Mouse (Mus musculus): Measurements from ENCODE around the gene Vps37d. TPM values are rescaled to one million over a fixed set of nuclear protein-coding genes. Genes with fewer than 3 reads are reported as not detected.

Gene Vps37d
- 2.4 and 7.1 TPM in 2 replicates for polyA plus RNA-seq (2016; fragmentation: Nextera tagmentation; extraction: Ambion mirVana)

DNA sequence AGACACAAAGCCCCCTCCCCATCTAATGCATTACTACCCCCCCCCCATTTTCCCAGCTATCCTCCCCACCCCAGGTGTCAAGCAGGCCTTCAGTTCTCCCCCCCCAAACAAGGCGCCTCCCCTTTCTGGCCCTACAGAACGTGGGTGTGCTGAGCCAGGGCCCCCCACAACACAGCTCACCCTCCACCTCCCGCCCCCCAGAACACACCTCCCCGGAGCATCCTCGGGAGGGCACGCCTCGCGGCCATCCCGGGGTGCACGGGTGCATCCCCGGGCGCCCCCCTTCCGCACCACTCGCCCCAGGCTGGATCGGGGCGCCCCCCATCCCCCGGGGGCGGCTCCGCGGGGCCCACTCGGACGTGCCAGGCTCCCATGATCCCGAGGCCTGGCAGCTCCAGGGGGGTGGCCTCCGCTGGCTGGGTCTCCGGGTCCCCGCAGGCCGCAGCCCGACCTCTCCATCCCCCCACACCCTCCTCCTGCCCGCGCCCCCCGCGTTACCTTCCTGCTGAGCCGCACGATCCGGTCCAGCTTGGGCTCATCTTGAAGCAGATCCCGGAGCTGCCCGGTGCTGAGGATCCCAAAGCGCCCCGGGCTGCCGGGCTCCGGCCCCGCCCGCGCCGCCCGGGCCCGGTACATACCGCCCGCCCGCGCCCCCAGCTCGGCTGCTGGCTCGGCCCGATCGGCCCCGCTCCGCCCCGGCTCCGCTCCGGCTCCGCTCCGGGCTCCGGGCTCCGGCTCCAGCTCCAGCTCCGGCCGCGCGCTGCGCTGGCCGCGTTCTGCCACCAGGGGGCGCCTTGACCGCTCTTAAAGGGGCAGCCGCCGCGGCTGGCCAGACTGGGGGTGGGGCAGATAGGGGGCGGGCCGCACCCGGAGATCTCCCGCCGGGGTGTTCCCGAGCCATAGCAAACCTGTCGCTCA is at the start of gene Vps37d:
Gene Vps37d (minus strand): TSS at position 703 of the 918 bp plus-strand sequence.
- H3K9me3 ChIP-seq = no peaks in the 10 kb centered on the region
- peaks cover 11% of the 10 kb centered on the region for H3K27me3 ChIP-seq (ENCODE audit: insufficient read depth, poor library complexity, severe bottlenecking)
- H3K4me3 ChIP-seq = peak within 1 kb of the TSS; percentile 94
- H3K36me3 ChIP-seq = no peaks in the 10 kb centered on the region
- H3K27ac ChIP-seq = peak within 1 kb of the TSS; percentile 94
- H3K4me1 ChIP-seq = peaks cover 34% of the 10 kb centered on the region
- peak; percentile 91 for DNase-seq (ENCODE audit: low spot score)
- under 1% methylated on average over 66 of the region's 83 CpGs for WGBS

DNA sequence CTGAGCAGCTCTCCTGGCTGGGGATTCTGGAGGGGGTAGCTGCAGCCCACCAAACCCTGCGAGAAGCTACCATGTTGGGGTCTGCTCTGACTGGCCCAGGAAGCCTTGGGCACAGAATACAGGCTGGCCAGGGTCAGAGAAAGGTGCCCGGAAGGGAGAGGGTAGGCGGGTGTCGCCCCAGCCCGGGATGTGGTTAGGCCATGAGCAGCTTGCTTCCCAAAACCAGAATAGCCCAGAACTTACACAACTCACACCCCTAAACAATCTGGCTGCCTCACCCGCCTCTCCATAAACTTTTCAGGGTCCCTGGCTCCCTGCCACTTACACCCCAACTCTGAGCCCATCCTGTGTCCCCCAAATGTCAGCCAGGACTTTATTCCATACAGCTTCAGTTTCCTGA is 49.6 kb upstream of the Vps37d start:
- H3K4me3 ChIP-seq = no peak overlapping the region
- peaks cover 61% of the 10 kb centered on the region for H3K27me3 ChIP-seq (ENCODE audit: insufficient read depth, poor library complexity, severe bottlenecking)
- no peak for DNase-seq (ENCODE audit: low spot score)
- no peaks in the 10 kb centered on the region for H3K9me3 ChIP-seq
- no peak overlapping the region for H3K27ac ChIP-seq
- H3K4me1 ChIP-seq = peaks cover 6% of the 10 kb centered on the region; the same call in 1 of the 2 replicates
- 77% methylated on average over 6 of the region's 6 CpGs for WGBS
- H3K36me3 ChIP-seq = no peaks in the 10 kb centered on the region

DNA sequence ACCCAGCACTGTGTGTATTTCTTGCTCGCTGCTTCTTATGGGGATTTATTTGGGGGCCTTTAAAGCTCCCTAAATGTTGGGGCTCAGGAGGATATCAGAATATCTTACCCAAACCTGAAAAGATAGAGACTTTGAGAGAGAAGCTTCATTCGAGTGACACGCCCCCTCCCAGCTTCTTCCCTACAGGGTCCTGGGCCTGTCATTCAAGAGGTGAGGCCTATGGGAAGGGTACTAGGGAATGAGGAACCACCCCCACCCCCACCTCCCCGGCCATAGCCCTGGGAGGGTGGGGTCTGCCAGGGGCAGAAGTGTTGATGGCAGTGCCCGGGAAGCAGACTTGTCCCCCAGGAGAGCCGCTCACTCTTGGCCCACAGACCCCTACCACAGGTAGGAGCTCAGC is 48.1 kb upstream of the Vps37d start:
- Histone ChIP-seq H3K27ac (no peak overlapping the region), H3K27me3 (ENCODE audit: insufficient read depth, poor library complexity, severe bottlenecking) (peaks cover 61% of the 10 kb centered on the region), H3K36me3 (no peaks in the 10 kb centered on the region), H3K9me3 (no peaks in the 10 kb centered on the region), H3K4me3 (no peak overlapping the region), H3K4me1 (peaks cover 14% of the 10 kb centered on the region; the same call in 1 of the 2 replicates)
- 55% methylated on average over 6 of the region's 6 CpGs for WGBS
- DNase-seq (ENCODE audit: low spot score) = no peak

DNA sequence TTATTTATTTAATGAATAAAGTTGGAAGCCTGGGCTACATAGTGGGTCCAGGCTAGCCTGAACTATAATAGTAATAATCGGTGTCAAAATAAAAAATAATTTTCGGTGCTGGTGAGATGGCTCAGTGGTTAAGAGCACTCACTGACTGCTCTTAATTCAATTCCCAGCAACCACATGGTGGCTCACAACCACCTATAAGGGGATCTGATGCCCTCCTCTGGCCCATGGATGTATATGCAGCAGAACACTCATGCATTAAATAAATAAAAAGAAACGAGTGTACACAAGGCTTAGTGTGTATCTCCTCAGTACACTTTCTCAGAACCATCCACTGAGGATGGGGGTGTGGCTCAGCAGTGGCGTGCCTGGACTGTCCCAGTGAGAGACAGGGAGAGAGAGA is 42.7 kb upstream of the Vps37d start:
- Histone ChIP-seq H3K36me3 (no peaks in the 10 kb centered on the region), H3K27me3 (ENCODE audit: insufficient read depth, poor library complexity, severe bottlenecking) (peaks cover 37% of the 10 kb centered on the region), H3K4me1 (peaks cover 13% of the 10 kb centered on the region), H3K27ac (no peak overlapping the region), H3K9me3 (no peaks in the 10 kb centered on the region), H3K4me3 (no peak overlapping the region)
- no peak for DNase-seq (ENCODE audit: low spot score)
- 54% methylated on average over 4 of the region's 4 CpGs for WGBS

DNA sequence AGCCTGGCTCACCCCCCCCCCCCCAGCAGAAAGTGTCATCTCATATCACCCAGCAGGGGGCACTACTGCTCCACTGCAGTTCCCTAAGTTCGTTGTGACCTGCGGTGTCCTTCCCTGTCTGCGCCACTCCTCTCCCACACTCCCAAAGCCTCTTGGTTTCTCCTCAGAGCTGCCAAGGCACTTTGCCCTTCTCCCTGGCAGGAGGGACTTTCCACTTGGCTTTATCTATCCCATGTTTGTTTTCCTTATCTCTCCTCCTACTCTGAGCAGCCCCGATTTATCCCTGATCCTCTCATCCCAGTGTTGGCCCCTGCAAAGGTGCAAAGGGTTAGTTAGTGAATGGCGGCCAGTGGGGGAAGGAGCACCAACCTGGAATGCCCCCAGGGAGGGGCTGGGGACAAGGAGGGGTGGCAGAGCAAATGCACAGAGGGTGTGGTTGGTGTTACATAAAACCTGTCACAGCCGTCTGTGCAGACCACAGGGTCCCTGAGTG is 40.6 kb upstream of the Vps37d start:
- Histone ChIP-seq H3K9me3 (no peaks in the 10 kb centered on the region), H3K4me3 (no peak overlapping the region; the same call in 1 of the 2 replicates), H3K27ac (no peak overlapping the region), H3K36me3 (no peaks in the 10 kb centered on the region), H3K4me1 (peaks cover 13% of the 10 kb centered on the region), H3K27me3 (ENCODE audit: insufficient read depth, poor library complexity, severe bottlenecking) (peaks cover 38% of the 10 kb centered on the region)
- peak; percentile 81 for DNase-seq (ENCODE audit: low spot score)
- 5% methylated on average over 6 of the region's 6 CpGs for WGBS

DNA sequence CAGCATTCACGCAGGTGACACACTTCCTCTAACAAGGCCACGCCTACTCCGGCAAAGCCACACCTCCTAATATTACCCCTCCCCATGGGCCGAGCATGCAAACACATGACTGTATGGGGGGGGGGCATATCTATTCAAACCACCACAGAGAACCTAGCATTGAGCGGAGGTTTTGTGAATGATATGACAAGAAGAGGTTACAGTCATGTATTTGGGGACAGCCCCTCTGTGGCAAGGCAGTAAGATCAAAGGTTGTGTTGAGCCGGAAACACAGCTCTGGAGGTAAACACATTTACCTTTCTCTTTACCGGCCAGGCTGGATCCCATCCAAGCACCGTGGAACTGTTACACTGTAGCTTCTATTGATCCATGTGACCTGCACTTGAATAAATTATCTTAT is 37.2 kb upstream of the Vps37d start:
- Histone ChIP-seq H3K27me3 (ENCODE audit: insufficient read depth, poor library complexity, severe bottlenecking) (peaks cover 19% of the 10 kb centered on the region), H3K27ac (no peak overlapping the region), H3K4me1 (peaks cover 5% of the 10 kb centered on the region), H3K9me3 (no peaks in the 10 kb centered on the region), H3K36me3 (no peaks in the 10 kb centered on the region), H3K4me3 (no peak overlapping the region)
- 85% methylated on average over 8 of the region's 8 CpGs for WGBS
- DNase-seq (ENCODE audit: low spot score) = no peak

DNA sequence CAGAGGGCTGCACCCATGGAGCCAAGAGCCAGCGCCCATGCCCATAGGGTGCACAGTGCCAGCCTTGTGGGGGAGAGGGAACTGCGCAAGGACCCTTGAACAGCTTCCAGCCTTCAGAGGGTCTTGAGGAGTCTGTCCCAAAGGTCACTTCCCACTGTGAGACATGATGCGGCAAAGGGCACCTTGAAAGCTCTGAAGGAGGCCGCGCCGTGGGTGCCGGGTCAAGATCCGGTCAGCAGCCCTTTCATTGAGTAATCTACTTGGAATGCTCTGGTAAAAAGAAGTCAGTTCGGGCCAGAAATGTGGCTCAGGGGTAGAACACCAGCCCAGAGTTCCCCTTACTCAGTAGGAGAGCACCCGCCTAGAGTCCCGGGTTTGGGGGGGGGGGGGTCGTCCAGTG is 35.7 kb upstream of the Vps37d start:
- Histone ChIP-seq H3K4me3 (no peak overlapping the region), H3K9me3 (no peaks in the 10 kb centered on the region), H3K27me3 (ENCODE audit: insufficient read depth, poor library complexity, severe bottlenecking) (peaks cover 29% of the 10 kb centered on the region), H3K27ac (no peak overlapping the region), H3K36me3 (no peaks in the 10 kb centered on the region), H3K4me1 (peaks cover 3% of the 10 kb centered on the region)
- DNase-seq (ENCODE audit: low spot score) = no peak
- 78% methylated on average over 12 of the region's 12 CpGs for WGBS

DNA sequence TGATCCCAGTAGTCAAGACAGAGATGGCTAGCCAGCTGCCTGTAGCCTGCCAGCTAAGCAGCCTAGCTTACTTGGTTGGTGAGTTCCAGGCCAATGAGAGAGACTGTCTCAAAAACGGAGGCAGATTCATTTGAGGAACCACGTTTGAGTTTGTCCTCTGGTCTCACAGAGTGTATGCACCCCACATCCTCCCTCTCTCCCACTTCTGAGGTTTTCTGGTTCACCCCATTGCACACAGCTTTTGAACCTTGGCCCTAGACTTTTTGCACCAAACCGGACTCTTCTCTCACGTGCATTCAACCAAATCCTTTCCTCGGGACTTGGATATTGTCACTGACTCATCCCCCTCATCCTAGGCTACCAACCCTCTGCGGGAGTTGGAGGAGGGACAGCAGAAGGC is 31.9 kb upstream of the Vps37d start:
- H3K27me3 ChIP-seq (ENCODE audit: insufficient read depth, poor library complexity, severe bottlenecking) = peaks cover 64% of the 10 kb centered on the region
- DNase-seq (ENCODE audit: low spot score) = no peak
- no peaks in the 10 kb centered on the region for H3K36me3 ChIP-seq
- no peak overlapping the region for H3K27ac ChIP-seq
- no peaks in the 10 kb centered on the region for H3K9me3 ChIP-seq
- 72% methylated on average over 6 of the region's 6 CpGs for WGBS
- peaks cover 18% of the 10 kb centered on the region for H3K4me1 ChIP-seq
- H3K4me3 ChIP-seq = no peak overlapping the region

DNA sequence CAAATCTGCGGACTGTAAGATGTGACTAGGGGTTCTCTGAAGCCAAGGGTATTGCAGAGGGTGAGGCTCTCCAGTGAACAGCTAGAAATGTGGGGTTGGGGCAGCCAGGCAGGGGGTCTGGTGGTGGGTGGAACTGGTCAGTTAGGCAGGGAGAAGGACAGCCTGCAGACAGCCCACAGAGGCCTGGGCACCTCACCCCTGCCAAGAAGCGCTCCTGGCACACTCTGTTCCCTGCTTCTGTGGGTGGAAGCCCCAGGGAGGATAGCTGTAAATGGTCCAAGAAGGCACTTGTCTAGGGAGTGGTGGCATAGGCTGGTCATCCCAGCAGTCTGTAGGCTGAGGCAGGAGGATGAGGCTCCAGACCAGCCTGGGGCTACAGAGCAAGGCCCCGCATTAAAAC is 31.4 kb upstream of the Vps37d start:
- Histone ChIP-seq H3K36me3 (no peaks in the 10 kb centered on the region), H3K4me1 (peaks cover 18% of the 10 kb centered on the region), H3K4me3 (no peak overlapping the region), H3K27me3 (ENCODE audit: insufficient read depth, poor library complexity, severe bottlenecking) (peaks cover 68% of the 10 kb centered on the region), H3K27ac (no peak overlapping the region), H3K9me3 (no peaks in the 10 kb centered on the region)
- 85% methylated on average over 3 of the region's 3 CpGs for WGBS
- no peak for DNase-seq (ENCODE audit: low spot score)

DNA sequence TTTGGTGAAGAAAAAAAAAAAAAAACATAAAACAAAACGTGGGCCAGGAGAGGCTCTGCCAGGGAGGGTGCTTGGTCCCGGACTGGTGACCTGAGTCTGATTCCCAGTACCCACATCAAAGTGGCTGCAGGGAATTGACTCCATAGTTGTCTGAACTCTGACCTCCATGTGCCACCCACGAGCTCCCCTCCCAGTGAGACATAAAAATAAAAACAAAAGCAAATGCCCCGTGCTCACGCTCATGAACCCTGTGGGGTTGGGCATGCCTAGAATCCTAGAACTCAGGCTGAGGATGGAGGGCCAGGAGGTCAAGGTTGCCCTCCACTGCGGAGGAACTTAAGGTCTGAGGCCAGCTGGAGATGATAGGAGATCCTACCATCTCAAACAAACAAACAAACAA is 31.0 kb upstream of the Vps37d start:
- WGBS = 63% methylated on average over 6 of the region's 6 CpGs
- H3K4me3 ChIP-seq = no peak overlapping the region
- DNase-seq (ENCODE audit: low spot score) = no peak
- no peaks in the 10 kb centered on the region for H3K9me3 ChIP-seq
- H3K4me1 ChIP-seq = peaks cover 18% of the 10 kb centered on the region
- no peaks in the 10 kb centered on the region for H3K36me3 ChIP-seq
- peaks cover 67% of the 10 kb centered on the region for H3K27me3 ChIP-seq (ENCODE audit: insufficient read depth, poor library complexity, severe bottlenecking)
- H3K27ac ChIP-seq = no peak overlapping the region

DNA sequence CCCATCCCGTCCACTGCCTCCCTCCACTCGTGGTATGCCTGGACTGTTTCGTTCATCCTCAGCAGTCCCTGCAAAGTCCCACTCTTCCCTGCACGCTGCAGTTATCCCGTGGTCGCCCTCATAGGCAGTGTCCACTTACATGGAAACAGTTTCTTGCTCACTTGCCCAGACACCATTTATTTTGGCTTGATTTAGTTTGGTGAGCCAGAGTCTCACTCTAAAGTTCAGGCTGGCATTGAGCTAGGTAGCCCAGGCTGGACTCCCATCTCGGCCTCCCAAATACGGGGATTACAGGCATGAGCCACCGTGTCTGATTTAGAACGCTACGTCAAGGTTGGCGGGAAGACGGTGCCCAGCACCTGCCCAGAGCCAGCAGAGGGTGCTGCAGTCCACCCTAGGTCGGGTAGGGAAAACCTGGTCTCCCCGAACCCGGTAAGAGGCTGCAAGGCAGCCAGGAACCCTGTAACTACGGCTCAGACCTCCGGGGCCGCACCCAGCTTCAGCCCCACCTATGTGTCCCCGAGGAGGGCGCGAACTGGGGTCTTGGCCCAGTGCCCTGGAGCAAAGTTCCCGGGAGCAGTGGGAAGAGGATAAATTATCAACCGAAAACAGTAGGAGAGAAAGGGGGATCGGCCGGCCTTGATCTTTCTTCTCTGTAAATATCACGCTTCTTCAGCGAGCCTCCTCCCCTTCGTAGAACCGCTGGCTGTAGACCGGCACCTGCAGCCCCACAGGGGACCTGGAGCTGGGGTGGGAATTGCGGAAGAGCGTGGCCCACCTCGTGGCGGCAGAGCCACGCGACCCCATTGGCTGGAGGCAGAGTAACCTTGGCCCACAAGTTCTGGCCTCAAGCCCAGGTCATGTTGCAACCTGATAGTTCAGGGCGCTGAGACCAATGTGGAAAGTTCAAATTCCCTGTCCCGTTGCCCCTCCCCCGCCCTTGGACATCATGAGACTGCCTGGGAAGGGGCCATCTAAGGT is 29.7 kb upstream of the Vps37d start:
- H3K27me3 ChIP-seq (ENCODE audit: insufficient read depth, poor library complexity, severe bottlenecking) = peaks cover 61% of the 10 kb centered on the region
- H3K27ac ChIP-seq = no peak overlapping the region
- H3K4me3 ChIP-seq = peak overlapping the region; percentile 68
- peaks cover 18% of the 10 kb centered on the region for H3K4me1 ChIP-seq
- no peaks in the 10 kb centered on the region for H3K36me3 ChIP-seq
- WGBS = 12% methylated on average over 40 of the region's 40 CpGs
- peak; percentile 81 for DNase-seq (ENCODE audit: low spot score)
- H3K9me3 ChIP-seq = no peaks in the 10 kb centered on the region

DNA sequence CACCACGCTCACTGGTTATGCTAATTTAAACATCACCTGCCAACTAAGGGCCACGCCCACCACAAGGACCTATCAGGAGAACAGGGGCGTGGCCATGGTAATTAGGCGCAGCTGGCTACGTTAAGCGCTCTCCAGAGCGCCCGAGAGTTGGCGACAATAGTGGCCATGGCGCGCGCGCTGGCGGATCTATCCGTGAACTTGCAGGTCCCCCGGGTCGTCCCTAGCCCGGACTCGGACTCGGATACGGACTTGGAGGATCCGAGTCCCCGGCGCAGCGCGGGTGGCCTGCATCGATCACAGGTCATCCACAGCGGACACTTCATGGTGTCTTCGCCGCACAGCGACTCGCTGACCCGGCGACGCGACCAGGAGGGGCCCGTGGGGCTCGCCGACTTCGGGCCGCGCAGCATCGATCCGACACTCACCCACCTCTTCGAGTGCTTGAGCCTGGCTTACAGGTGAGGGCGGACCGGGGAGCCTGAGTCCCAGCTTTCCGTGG is 28.7 kb upstream of the Vps37d start:
- H3K36me3 ChIP-seq = no peaks in the 10 kb centered on the region
- H3K4me1 ChIP-seq = peaks cover 18% of the 10 kb centered on the region
- peak; percentile 92 for DNase-seq (ENCODE audit: low spot score)
- H3K27ac ChIP-seq = peak overlapping the region; percentile 59
- peak overlapping the region; percentile 68 for H3K4me3 ChIP-seq
- WGBS = 1% methylated on average over 48 of the region's 48 CpGs
- H3K27me3 ChIP-seq (ENCODE audit: insufficient read depth, poor library complexity, severe bottlenecking) = peaks cover 62% of the 10 kb centered on the region
- H3K9me3 ChIP-seq = no peaks in the 10 kb centered on the region
